Mouse (Mus musculus): ENCODE measurements around the gene Chd3. TPM values are rescaled to one million over a fixed set of nuclear protein-coding genes. Genes with fewer than 3 reads are reported as not detected.

Chd3 gene
- polyA plus RNA-seq, 1 experiment = 278 TPM

DNA sequence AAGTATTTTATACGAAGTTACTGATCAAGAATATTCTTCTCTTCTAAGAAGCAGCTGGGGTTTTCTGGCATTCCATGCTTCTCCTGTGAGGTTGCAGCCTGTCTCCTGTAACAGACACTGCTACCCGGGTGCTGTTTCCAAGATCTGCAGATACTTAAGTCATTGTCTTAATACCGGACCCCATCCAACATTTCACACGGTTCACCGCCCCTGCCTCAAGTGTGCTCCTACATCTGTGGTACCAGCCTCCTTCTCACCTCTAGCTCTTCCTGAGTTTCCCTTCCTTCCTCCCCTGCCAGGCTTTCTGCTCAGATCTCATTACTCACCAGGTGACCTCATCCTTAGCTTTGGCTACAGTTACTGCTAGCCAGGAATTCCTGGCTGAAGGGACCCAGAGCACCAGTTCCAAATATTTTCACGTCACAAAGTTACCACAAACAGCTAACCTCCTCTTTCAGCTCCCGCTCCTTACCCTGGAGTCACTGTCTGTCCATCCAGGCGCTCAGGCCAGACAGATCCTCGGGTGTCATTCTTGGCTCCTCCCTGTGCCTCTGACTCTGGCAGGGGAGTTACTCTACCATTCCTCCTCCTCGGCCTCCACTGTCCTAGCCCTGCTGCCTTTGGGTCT, 13.4 kb upstream of the Chd3 start:
- H3K27ac ChIP-seq (ENCODE audit: insufficient read depth, low read depth, low read length) = peak overlapping the region; percentile 57
- TF ChIP-seq POLR2A (IDR thresholded peaks at IDR 0.05; ENCODE audit: insufficient read depth, low read depth, low read length) = no peak
- TF ChIP-seq CTCF (IDR thresholded peaks at IDR 0.05; ENCODE audit: insufficient read depth, low read depth, low read length) = no peak
- H3K4me3 ChIP-seq (ENCODE audit: insufficient read depth, low read depth, low read length) = no peak overlapping the region
- peaks cover 16% of the 10 kb centered on the region for H3K4me1 ChIP-seq (ENCODE audit: control insufficient read depth, insufficient read depth, low read length)
- 41% methylated on average over 10 of the region's 10 CpGs for WGBS

- 61% methylated on average over 6 of the region's 6 CpGs for WGBS
- TF ChIP-seq POLR2A (IDR thresholded peaks at IDR 0.05; ENCODE audit: insufficient read depth, low read depth, low read length) (no peak), CTCF (IDR thresholded peaks at IDR 0.05; ENCODE audit: insufficient read depth, low read depth, low read length) (no peak)
Measured at GRCm38 (mm10) chr11:69381356-69381755, 12.2 kb upstream of the Chd3 start.

GRCm38 (mm10) chr11:69379600-69379999, 10.4 kb upstream of the Chd3 start:
- Histone ChIP-seq H3K27ac (ENCODE audit: insufficient read depth, low read depth, low read length) (no peak overlapping the region), H3K4me1 (ENCODE audit: control insufficient read depth, insufficient read depth, low read length) (peaks cover 16% of the 10 kb centered on the region), H3K4me3 (ENCODE audit: insufficient read depth, low read depth, low read length) (no peak overlapping the region)
- WGBS = 94% methylated on average over 3 of the region's 3 CpGs
- TF ChIP-seq POLR2A (IDR thresholded peaks at IDR 0.05; ENCODE audit: insufficient read depth, low read depth, low read length) = no peak
- TF ChIP-seq CTCF (IDR thresholded peaks at IDR 0.05; ENCODE audit: insufficient read depth, low read depth, low read length) = no peak

More at GRCm38 (mm10) chr11:69381356-69381755, 12.2 kb upstream of the Chd3 start:
- H3K4me3 ChIP-seq (ENCODE audit: insufficient read depth, low read depth, low read length) = no peak overlapping the region
- peak overlapping the region; percentile 52 for H3K27ac ChIP-seq (ENCODE audit: insufficient read depth, low read depth, low read length)
- H3K4me1 ChIP-seq (ENCODE audit: control insufficient read depth, insufficient read depth, low read length) = peaks cover 16% of the 10 kb centered on the region

GRCm38 (mm10) chr11:69377766-69378165, 8.6 kb upstream of the Chd3 start:
- TF ChIP-seq CTCF (IDR thresholded peaks at IDR 0.05; ENCODE audit: insufficient read depth, low read depth, low read length) = no peak
- Histone ChIP-seq H3K4me3 (ENCODE audit: insufficient read depth, low read depth, low read length) (no peak overlapping the region), H3K27ac (ENCODE audit: insufficient read depth, low read depth, low read length) (no peak overlapping the region), H3K4me1 (ENCODE audit: control insufficient read depth, insufficient read depth, low read length) (peaks cover 12% of the 10 kb centered on the region)
- 66% methylated on average over 3 of the region's 3 CpGs for WGBS

- no peak for TF ChIP-seq CTCF (IDR thresholded peaks at IDR 0.05; ENCODE audit: insufficient read depth, low read depth, low read length)
- TF ChIP-seq POLR2A (IDR thresholded peaks at IDR 0.05; ENCODE audit: insufficient read depth, low read depth, low read length) = no peak
- Histone ChIP-seq H3K4me1 (ENCODE audit: control insufficient read depth, insufficient read depth, low read length) (peaks cover 16% of the 10 kb centered on the region), H3K4me3 (ENCODE audit: insufficient read depth, low read depth, low read length) (no peak overlapping the region), H3K27ac (ENCODE audit: insufficient read depth, low read depth, low read length) (no peak overlapping the region)
- WGBS = 70% methylated on average over 4 of the region's 4 CpGs
Measured at GRCm38 (mm10) chr11:69375646-69376045, 6.4 kb upstream of the Chd3 start.

DNA sequence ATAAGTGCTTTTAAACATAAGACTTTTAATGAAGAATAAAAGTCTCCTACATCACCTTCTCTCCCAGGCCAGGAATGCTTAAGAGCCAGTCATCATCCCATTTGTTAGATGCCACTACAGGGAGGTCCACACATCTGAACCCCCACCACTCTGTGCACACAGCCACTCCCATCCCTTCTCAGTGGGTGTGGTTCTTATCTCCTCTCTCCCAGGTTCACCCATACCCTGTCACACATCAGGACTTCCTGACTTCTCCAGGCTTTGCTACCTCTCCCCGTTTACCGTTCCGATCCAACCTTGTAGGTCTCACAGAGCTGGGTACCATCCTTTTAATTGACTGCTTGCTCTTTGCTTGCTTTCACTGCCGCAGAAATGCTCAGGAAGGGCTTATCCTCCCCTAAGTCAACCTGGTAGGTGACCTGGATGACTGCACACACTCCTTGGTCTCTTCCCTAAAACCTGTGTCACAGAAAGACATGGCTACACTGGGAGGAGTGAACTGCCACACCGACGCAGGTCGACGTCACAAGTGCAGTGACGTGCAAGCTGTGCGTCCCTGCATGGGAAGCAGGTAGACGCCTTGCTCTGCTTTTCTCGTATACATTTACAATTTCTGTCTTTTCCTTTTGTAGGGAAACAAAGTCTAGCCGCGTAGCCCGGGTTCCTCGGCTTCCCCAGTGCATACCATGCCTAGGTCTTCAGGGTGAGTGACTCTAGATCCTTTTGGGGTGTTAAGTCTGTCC, 4.2 kb upstream of the Chd3 start:
- 93% methylated on average over 16 of the region's 16 CpGs for WGBS
- no peak overlapping the region for H3K27ac ChIP-seq (ENCODE audit: insufficient read depth, low read depth, low read length)

DNA sequence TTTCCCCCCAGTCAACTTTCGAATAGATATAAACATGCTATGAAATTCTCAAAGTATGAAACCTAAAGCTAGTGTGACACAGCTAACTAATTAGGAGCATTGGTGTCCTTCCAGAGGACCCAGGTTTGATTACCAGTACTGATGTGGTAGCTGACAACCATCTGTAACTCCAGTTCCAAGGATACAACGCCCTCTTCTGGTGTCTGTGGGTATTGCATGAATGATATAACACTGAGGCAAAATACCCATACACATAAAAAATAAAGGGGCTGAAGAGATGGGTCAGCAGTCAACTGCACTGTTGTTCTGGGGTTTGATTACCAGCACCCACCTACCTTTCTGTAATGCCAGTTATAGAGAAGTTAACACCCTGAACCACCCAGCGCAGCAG, 3.6 kb upstream of the Chd3 start:
- no peak overlapping the region for H3K4me3 ChIP-seq (ENCODE audit: insufficient read depth, low read depth, low read length)
- H3K27ac ChIP-seq (ENCODE audit: insufficient read depth, low read depth, low read length) = no peak overlapping the region
- WGBS = 62% methylated on average over 3 of the region's 3 CpGs
- TF ChIP-seq CTCF (IDR thresholded peaks at IDR 0.05; ENCODE audit: insufficient read depth, low read depth, low read length) (no peak), POLR2A (IDR thresholded peaks at IDR 0.05; ENCODE audit: insufficient read depth, low read depth, low read length) (no peak)
- peaks cover 18% of the 10 kb centered on the region for H3K4me1 ChIP-seq (ENCODE audit: control insufficient read depth, insufficient read depth, low read length)

More for the DNA sequence above, 4.2 kb upstream of the Chd3 start:
- TF ChIP-seq CTCF (IDR thresholded peaks at IDR 0.05; ENCODE audit: insufficient read depth, low read depth, low read length) (no peak), POLR2A (IDR thresholded peaks at IDR 0.05; ENCODE audit: insufficient read depth, low read depth, low read length) (no peak)
- H3K4me3 ChIP-seq (ENCODE audit: insufficient read depth, low read depth, low read length) = no peak overlapping the region
- H3K4me1 ChIP-seq (ENCODE audit: control insufficient read depth, insufficient read depth, low read length) = peaks cover 16% of the 10 kb centered on the region

- WGBS = 39% methylated on average over 12 of the region's 12 CpGs
- Histone ChIP-seq H3K4me1 (ENCODE audit: control insufficient read depth, insufficient read depth, low read length) (peaks cover 19% of the 10 kb centered on the region), H3K27ac (ENCODE audit: insufficient read depth, low read depth, low read length) (peak overlapping the region; percentile 10; the same call in 1 of the 2 replicates), H3K4me3 (ENCODE audit: insufficient read depth, low read depth, low read length) (no peak overlapping the region)
- no peak for TF ChIP-seq CTCF (IDR thresholded peaks at IDR 0.05; ENCODE audit: insufficient read depth, low read depth, low read length)
- TF ChIP-seq POLR2A (IDR thresholded peaks at IDR 0.05; ENCODE audit: insufficient read depth, low read depth, low read length) = no peak
Measured at GRCm38 (mm10) chr11:69372056-69372779, 3.0 kb upstream of the Chd3 start.

DNA sequence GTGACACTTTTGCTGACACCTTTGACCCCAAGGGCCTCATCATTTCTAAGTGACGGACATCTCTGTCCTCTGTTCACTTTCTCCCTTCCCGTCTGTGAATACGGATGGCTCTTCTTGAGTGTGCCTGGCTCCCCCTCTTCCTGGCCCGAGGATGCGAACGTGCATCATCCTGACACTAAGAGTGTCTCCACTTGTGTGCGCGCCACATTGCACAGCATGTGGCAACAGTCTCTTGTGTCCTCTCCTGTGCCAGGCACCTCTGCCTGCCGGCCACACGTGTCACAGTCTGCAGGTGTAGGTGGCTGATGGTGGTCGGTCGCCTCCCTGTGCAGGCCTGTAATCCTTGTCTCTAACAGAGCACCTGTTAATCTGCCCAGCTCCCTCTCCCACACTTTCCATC, 2.4 kb upstream of the Chd3 start:
- 35% methylated on average over 12 of the region's 12 CpGs for WGBS
- Histone ChIP-seq H3K27ac (ENCODE audit: insufficient read depth, low read depth, low read length) (peak overlapping the region; percentile 10; the same call in 1 of the 2 replicates), H3K4me1 (ENCODE audit: control insufficient read depth, insufficient read depth, low read length) (peaks cover 19% of the 10 kb centered on the region), H3K4me3 (ENCODE audit: insufficient read depth, low read depth, low read length) (no peak overlapping the region)
- TF ChIP-seq CTCF (IDR thresholded peaks at IDR 0.05; ENCODE audit: insufficient read depth, low read depth, low read length) (no peak), POLR2A (IDR thresholded peaks at IDR 0.05; ENCODE audit: insufficient read depth, low read depth, low read length) (no peak)

All from olfactory bulb, adult 2 months (tissue).